Mouse (Mus musculus) limb, embryonic 15.5 days (tissue): ENCODE measurements around the gene Sh2d4b. TPM values are rescaled to one million over a fixed set of nuclear protein-coding genes. Genes with fewer than 3 reads are reported as not detected.
A peak's percentile ranks its signal among the peaks of the same experiment; 100 is the strongest.

ENCODE experiments used
- ATAC-seq: fragments of 200-750 bp; cut with Nextera tagmentation; 2 replicates; pipeline ENCODE4 v1.8.0; 2017; ENCODE audit warnings: low read depth, moderate TSS enrichment; ENCODE audit not compliant: insufficient number of reproducible peaks, low FRiP score, low TSS enrichment
- H3K27ac ChIP-seq: fragments of 300-500 bp; sonication (generic); 2 replicates; pipeline ENCODE4 v1.5.1; 2015; ENCODE audit warnings: moderate library complexity, mild to moderate bottlenecking, inconsistent platforms
- H3K27me3 ChIP-seq: fragments of 300-500 bp; sonication (generic); 2 replicates; pipeline ENCODE4 v1.6.1; 2015; ENCODE audit warnings: inconsistent platforms
- H3K36me3 ChIP-seq: fragments of 300-500 bp; sonication (generic); 2 replicates; pipeline ENCODE4 v1.6.1; 2015; ENCODE audit warnings: inconsistent platforms
- H3K4me1 ChIP-seq: fragments of 300-500 bp; sonication (generic); 2 replicates; pipeline ENCODE4 v1.6.1; 2015; ENCODE audit warnings: inconsistent platforms
- H3K4me2 ChIP-seq: fragments of 300-500 bp; sonication (generic); 2 replicates; pipeline ENCODE4 v1.6.1; 2015; ENCODE audit warnings: mild to moderate bottlenecking, inconsistent platforms
- H3K4me3 ChIP-seq: fragments of 300-500 bp; sonication (generic); 2 replicates; pipeline ENCODE4 v1.5.1; 2015; ENCODE audit warnings: mild to moderate bottlenecking, inconsistent platforms
- H3K9ac ChIP-seq: fragments of 300-500 bp; sonication (generic); 2 replicates; pipeline ENCODE4 v1.6.1; 2015; ENCODE audit warnings: inconsistent platforms
- H3K9me3 ChIP-seq: fragments of 300-500 bp; sonication (generic); 2 replicates; pipeline ENCODE4 v1.6.1; 2016; ENCODE audit warnings: inconsistent platforms
- WGBS: fragments of 180-500 bp; shearing (Covaris S2); methylation state at CpG from one replicate; pipeline ENCODE4 v1.1.7; 2015; 5-methylcytosine and 5-hydroxymethylcytosine counted together
- polyA plus RNA-seq: library from polyadenylated mRNA; unstranded; fragments of >200 nt; fragmentation: Nextera tagmentation; extraction: Ambion mirVana; gene quantifications from 2 replicates; pipeline ENCODE4 v1.2.1, GENCODE M21; 2015

The Sh2d4b gene
- 0.58 and 0.79 TPM in 2 replicates for polyA plus RNA-seq

GRCm38 (mm10) chr14:40893196-40893595 lies at the start of gene Sh2d4b:
TSS of gene Sh2d4b (minus strand) at chr14:40893266.
- no peak for ATAC-seq
- H3K4me3 ChIP-seq = no peak within 1 kb of the TSS
- H3K4me2 ChIP-seq = peak within 1 kb of the TSS; percentile 49; the same call in 1 of the 2 replicates
- no peak within 1 kb of the TSS for H3K27ac ChIP-seq
- peaks cover 12% of the 10 kb centered on the region for H3K4me1 ChIP-seq
- no peak within 1 kb of the TSS for H3K9ac ChIP-seq
- H3K9me3 ChIP-seq = no peaks in the 10 kb centered on the region
- H3K36me3 ChIP-seq = no peaks in the 10 kb centered on the region
- WGBS = 76% methylated on average over 3 of the region's 3 CpGs
- H3K27me3 ChIP-seq = no peaks in the 10 kb centered on the region

DNA sequence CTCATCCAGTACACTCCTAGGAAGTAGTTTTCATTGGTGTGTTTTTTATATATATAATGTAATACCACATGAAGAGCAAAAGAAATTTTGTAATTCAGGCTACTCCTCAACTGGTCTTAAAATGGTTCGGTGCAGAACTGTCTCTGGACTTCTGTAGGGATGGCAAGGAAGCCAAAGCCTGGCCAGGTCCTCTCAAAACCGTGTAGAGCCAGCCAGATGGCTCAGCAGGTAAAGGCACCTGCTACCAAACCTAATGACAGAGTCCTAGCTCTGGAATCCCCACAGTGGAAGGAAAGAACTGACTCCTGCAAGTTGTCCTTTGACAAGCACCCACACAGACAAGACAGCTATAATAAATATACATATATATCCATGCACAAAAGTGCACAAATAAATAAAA lies 49.4 kb upstream of the Sh2d4b start:
- 79% methylated on average over 2 of the region's 2 CpGs for WGBS
- no peak overlapping the region for H3K4me2 ChIP-seq
- 0 out of 2 replicates have a peak, but pooled peaks cover 1% of the 10 kb centered on the region for H3K4me1 ChIP-seq
- no peak overlapping the region for H3K9ac ChIP-seq
- no peak overlapping the region for H3K4me3 ChIP-seq
- no peaks in the 10 kb centered on the region for H3K36me3 ChIP-seq
- no peak overlapping the region for H3K27ac ChIP-seq
- no peak for ATAC-seq
- no peaks in the 10 kb centered on the region for H3K27me3 ChIP-seq
- no peaks in the 10 kb centered on the region for H3K9me3 ChIP-seq

- Histone ChIP-seq H3K27me3 (no peaks in the 10 kb centered on the region), H3K4me1 (peaks cover 12% of the 10 kb centered on the region), H3K4me2 (no peak overlapping the region), H3K4me3 (no peak overlapping the region), H3K9me3 (no peaks in the 10 kb centered on the region), H3K27ac (no peak overlapping the region), H3K9ac (no peak overlapping the region), H3K36me3 (no peaks in the 10 kb centered on the region)
- 67% methylated on average over 11 of the region's 11 CpGs for WGBS
- ATAC-seq = no peak
These were observed 45.4 kb upstream of the Sh2d4b start for GRCm38 (mm10) chr14:40938380-40938987.

DNA sequence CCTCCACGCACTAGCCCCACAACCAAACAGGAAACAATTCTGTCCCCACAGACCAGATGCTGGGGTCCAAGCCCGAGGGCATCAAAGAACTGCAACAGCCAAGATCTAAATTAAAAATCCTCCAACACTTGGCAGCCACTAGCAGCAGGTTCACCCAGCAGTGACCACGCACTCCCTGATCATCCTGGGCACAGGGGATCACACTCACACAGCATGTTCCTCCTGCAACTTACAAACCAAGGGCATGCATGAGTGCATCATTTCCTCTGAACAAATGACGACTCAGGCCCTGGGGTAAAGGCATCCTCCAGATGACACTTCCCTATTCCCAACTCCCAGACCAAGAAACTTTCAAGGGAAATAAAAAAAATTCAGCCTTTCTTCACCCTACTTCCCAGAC lies 44.0 kb upstream of the Sh2d4b start:
- H3K27ac ChIP-seq = no peak overlapping the region
- H3K9ac ChIP-seq = no peak overlapping the region
- 75% methylated on average over 4 of the region's 4 CpGs for WGBS
- no peak overlapping the region for H3K4me2 ChIP-seq
- H3K36me3 ChIP-seq = peaks cover 2% of the 10 kb centered on the region; the same call in 1 of the 2 replicates
- H3K4me3 ChIP-seq = no peak overlapping the region
- H3K27me3 ChIP-seq = no peaks in the 10 kb centered on the region
- no peaks in the 10 kb centered on the region for H3K9me3 ChIP-seq
- peaks cover 15% of the 10 kb centered on the region for H3K4me1 ChIP-seq
- ATAC-seq = no peak

DNA sequence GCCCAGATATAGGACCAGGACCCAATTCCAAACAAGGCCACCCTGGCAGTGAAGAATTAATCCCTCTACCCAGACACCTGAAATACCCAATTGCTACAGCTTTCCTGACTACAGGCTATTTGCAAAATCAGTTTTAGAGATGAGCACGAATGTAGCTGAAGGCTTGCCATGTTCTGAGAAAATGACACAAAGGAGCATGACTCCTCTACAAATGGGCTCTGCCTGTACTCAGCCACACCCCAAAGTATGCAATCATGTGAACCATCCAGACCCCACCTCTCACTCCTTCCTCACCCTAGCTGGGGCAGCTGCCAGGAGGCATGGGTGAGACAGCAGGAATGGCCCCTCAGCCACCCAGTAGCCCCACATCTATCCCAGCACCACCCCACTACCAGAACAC lies 42.4 kb upstream of the Sh2d4b start:
- Histone ChIP-seq H3K9ac (no peak overlapping the region), H3K4me2 (no peak overlapping the region), H3K27ac (no peak overlapping the region), H3K36me3 (peaks cover 2% of the 10 kb centered on the region; the same call in 1 of the 2 replicates), H3K9me3 (no peaks in the 10 kb centered on the region), H3K4me1 (peaks cover 26% of the 10 kb centered on the region), H3K4me3 (no peak overlapping the region), H3K27me3 (no peaks in the 10 kb centered on the region)
- WGBS = 75% methylated on average over 1 of the region's 1 CpGs
- ATAC-seq = no peak

GRCm38 (mm10) chr14:40935054-40935453 lies 42.0 kb upstream of the Sh2d4b start:
- H3K4me3 ChIP-seq = no peak overlapping the region
- peaks cover 27% of the 10 kb centered on the region for H3K4me1 ChIP-seq
- 72% methylated on average over 2 of the region's 2 CpGs for WGBS
- peaks cover 2% of the 10 kb centered on the region; the same call in 1 of the 2 replicates for H3K36me3 ChIP-seq
- no peak overlapping the region for H3K4me2 ChIP-seq
- H3K9ac ChIP-seq = no peak overlapping the region
- no peak for ATAC-seq
- no peak overlapping the region for H3K27ac ChIP-seq
- no peaks in the 10 kb centered on the region for H3K9me3 ChIP-seq
- no peaks in the 10 kb centered on the region for H3K27me3 ChIP-seq

DNA sequence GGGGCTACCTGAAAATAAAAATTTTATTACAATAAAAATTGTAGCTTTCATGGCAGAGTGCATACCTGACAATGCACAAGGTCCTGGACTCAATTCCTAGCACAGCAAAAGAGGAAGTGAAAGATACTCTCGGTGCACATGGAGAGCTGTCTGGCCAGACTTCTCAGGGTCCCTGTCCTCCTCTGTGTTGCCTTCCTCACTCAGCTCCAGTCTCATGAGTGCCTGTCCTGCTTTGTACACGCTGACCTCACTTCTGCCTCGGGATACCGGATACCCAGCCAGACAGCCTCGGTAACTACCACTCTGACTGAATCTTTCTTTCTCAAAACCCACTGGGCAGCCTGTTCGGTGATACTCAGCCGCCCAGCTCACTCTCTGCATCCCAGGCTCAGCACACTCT lies 40.3 kb upstream of the Sh2d4b start:
- H3K9me3 ChIP-seq = no peaks in the 10 kb centered on the region
- no peak overlapping the region for H3K27ac ChIP-seq
- H3K9ac ChIP-seq = no peak overlapping the region
- no peak overlapping the region for H3K4me3 ChIP-seq
- H3K4me2 ChIP-seq = no peak overlapping the region
- 85% methylated on average over 7 of the region's 7 CpGs for WGBS
- ATAC-seq = no peak
- H3K4me1 ChIP-seq = peaks cover 27% of the 10 kb centered on the region
- no peaks in the 10 kb centered on the region for H3K27me3 ChIP-seq
- peaks cover 2% of the 10 kb centered on the region; the same call in 1 of the 2 replicates for H3K36me3 ChIP-seq

DNA sequence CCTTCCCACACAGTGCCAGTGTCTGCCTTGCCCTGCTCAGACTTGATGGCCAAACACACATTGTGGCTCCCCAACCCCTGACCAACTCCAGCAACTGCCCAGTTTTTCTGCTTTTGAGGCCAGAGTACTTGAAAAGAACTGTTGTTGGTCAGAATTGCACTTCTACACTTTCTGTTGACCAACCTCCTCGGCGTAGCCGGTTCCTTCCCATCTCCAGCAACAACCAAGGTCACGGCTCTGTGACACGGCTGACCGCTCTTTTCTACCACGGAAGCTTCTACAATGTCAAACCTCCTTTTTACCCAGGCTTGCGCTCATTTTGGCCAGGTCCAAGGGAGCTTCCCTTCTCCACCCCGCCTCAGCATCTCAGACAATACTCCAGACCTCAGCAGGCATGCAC lies 39.2 kb upstream of the Sh2d4b start:
- Histone ChIP-seq H3K27me3 (no peaks in the 10 kb centered on the region), H3K36me3 (peaks cover 2% of the 10 kb centered on the region; the same call in 1 of the 2 replicates), H3K4me3 (no peak overlapping the region), H3K4me2 (no peak overlapping the region), H3K4me1 (peaks cover 31% of the 10 kb centered on the region), H3K9ac (no peak overlapping the region), H3K27ac (0 out of 2 replicates have a peak overlapping the region, but pooled peaks have one; percentile 8), H3K9me3 (no peaks in the 10 kb centered on the region)
- WGBS = 93% methylated on average over 9 of the region's 9 CpGs
- ATAC-seq = no peak

- peak overlapping the region; percentile 18; the same call in 1 of the 2 replicates for H3K27ac ChIP-seq
- ATAC-seq = no peak
- peaks cover 2% of the 10 kb centered on the region; the same call in 1 of the 2 replicates for H3K36me3 ChIP-seq
- no peak overlapping the region for H3K9ac ChIP-seq
- no peak overlapping the region for H3K4me3 ChIP-seq
- 56% methylated on average over 3 of the region's 3 CpGs for WGBS
- no peaks in the 10 kb centered on the region for H3K27me3 ChIP-seq
- no peak overlapping the region for H3K4me2 ChIP-seq
- peaks cover 31% of the 10 kb centered on the region for H3K4me1 ChIP-seq
- no peaks in the 10 kb centered on the region for H3K9me3 ChIP-seq
These were observed 38.2 kb upstream of the Sh2d4b start for GRCm38 (mm10) chr14:40931115-40931829.

DNA sequence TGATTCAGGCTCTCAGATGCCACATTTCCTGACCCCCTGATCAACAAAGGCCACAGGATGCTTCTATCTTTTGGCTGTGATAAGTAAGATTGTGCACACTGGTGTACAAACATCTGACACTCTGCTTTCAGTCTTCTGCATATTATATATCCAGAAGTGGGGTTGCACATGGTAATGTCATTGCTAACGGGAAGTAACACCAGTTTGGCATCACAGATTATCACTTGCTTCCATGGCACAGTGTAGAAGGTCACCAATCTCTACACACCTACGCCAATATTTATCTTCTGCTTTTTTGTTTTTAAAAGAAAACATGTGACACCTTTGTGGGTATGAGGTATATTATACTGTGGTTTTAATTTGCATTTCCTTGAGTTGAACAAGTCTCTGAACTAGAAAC lies 36.9 kb upstream of the Sh2d4b start:
- peaks cover 2% of the 10 kb centered on the region; the same call in 1 of the 2 replicates for H3K36me3 ChIP-seq
- no peak overlapping the region for H3K4me3 ChIP-seq
- ATAC-seq = no peak
- no peak overlapping the region for H3K9ac ChIP-seq
- H3K4me1 ChIP-seq = peaks cover 19% of the 10 kb centered on the region
- H3K27ac ChIP-seq = no peak overlapping the region
- WGBS = 87% methylated on average over 2 of the region's 2 CpGs
- H3K27me3 ChIP-seq = no peaks in the 10 kb centered on the region
- H3K9me3 ChIP-seq = no peaks in the 10 kb centered on the region
- no peak overlapping the region for H3K4me2 ChIP-seq

DNA sequence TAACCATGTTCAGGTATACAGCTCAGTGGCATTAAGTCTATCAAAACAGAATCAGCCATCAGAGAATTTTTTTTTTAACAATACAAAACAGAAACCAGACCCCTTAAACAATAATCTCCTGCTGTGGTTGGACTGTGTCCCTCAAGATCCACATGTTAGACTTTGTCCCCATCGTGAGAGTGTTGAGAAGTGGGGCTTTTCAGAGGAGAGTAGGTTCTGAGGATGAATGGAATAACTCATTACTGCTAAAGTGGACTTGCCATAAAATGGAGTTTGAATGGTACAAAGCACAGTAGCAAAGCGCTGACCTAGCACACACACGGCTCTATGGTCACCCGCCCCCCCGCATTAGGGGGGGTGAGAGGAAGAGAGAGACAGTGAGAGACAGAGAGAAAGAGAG lies 35.8 kb upstream of the Sh2d4b start:
- H3K36me3 ChIP-seq = peaks cover 2% of the 10 kb centered on the region; the same call in 1 of the 2 replicates
- no peaks in the 10 kb centered on the region for H3K9me3 ChIP-seq
- no peak overlapping the region for H3K9ac ChIP-seq
- no peak overlapping the region for H3K27ac ChIP-seq
- H3K4me3 ChIP-seq = no peak overlapping the region
- no peaks in the 10 kb centered on the region for H3K27me3 ChIP-seq
- no peak for ATAC-seq
- peaks cover 27% of the 10 kb centered on the region for H3K4me1 ChIP-seq
- WGBS = 66% methylated on average over 5 of the region's 5 CpGs
- no peak overlapping the region for H3K4me2 ChIP-seq

DNA sequence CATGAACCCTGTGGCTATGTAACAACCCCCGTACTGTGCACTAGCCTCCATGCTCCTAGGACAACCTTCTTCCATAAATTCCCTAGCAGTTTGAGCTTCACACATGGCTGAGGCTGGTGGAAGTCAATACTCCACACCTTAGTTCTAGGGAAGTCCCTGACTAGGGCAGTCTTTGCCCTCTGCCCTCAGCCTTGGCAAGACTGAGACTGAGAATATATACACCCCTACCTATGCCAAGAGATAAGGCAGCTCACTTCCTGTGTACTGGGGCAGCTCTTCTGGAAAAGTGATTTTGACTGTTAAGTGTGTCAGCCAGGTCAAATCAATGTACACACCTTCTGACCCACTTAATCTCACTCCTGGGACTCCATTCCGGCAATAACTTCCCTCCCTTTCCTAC lies 34.0 kb upstream of the Sh2d4b start:
- no peak overlapping the region for H3K27ac ChIP-seq
- peaks cover 24% of the 10 kb centered on the region for H3K4me1 ChIP-seq
- H3K27me3 ChIP-seq = no peaks in the 10 kb centered on the region
- ATAC-seq = no peak
- no peaks in the 10 kb centered on the region for H3K9me3 ChIP-seq
- H3K4me3 ChIP-seq = no peak overlapping the region
- no peaks in the 10 kb centered on the region; the same call in 1 of the 2 replicates for H3K36me3 ChIP-seq
- 61% methylated on average over 2 of the region's 2 CpGs for WGBS
- no peak overlapping the region for H3K9ac ChIP-seq
- no peak overlapping the region for H3K4me2 ChIP-seq
